Mouse (Mus musculus) layer of hippocampus, adult 8-10 months (tissue): ENCODE data around the gene Alox12. TPM values are rescaled to one million over a fixed set of nuclear protein-coding genes. Genes with fewer than 3 reads are reported as not detected.

Experiments
- DNase-seq, 2 experiments: peaks; one replicate each; pipeline ENCODE4 v3.0.0; 2022; ENCODE audit warnings: low spot score in 2 of 2
- total RNA-seq, 4 experiments: library from RNA; stranded (reverse); gene quantifications; 2 replicates each; pipeline ENCODE4 v1.2.4; 2022

Gene Alox12
- total RNA-seq, 4 experiments from 2014 or later = 0.17 to 0.41 (median 0.37) TPM

DNA sequence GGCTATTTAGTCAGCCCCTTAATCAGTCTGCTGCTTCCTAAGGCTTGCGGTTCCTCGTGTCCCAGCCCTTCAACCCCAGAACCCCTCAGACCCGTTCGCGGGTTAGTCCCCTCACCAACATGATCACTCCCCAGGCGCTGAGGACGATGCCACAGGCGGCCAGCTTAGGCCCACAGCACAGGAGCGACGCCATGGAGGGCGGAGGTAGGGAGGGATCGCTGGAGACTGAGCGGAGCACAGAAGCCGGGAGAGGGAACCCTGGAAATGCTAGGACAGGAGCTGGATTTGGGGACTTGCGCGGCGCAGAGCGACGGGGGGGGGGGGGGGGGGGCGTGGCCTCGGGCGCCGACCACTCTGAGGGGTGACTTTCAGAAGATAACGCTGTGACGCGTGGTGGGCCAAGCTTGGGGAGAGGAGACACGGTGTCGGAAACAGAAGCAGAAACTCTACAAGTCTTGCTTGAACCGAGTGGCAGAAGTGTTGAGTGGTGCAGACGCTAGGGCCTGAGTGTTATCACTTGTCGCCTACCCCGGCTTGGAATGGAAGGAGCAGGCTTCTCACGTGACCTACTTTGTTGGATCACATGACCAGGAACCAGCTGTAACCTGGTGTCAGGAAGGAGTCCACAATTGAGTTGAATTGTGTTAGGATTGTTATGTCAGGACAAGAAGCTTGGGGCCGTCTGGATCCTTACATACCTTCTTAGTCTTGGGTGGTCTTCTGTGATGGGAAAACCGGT is 15.4 kb downstream of the Alox12 start, which contains the start of the genes Gm21988 and Rnasek:
Gene Gm21988 (minus strand): TSS at position 290 of the 739 bp plus-strand sequence.
Gene Rnasek (minus strand): TSS at position 302 of the 739 bp plus-strand sequence.
- peak; percentile 84 to 86 for DNase-seq

DNA sequence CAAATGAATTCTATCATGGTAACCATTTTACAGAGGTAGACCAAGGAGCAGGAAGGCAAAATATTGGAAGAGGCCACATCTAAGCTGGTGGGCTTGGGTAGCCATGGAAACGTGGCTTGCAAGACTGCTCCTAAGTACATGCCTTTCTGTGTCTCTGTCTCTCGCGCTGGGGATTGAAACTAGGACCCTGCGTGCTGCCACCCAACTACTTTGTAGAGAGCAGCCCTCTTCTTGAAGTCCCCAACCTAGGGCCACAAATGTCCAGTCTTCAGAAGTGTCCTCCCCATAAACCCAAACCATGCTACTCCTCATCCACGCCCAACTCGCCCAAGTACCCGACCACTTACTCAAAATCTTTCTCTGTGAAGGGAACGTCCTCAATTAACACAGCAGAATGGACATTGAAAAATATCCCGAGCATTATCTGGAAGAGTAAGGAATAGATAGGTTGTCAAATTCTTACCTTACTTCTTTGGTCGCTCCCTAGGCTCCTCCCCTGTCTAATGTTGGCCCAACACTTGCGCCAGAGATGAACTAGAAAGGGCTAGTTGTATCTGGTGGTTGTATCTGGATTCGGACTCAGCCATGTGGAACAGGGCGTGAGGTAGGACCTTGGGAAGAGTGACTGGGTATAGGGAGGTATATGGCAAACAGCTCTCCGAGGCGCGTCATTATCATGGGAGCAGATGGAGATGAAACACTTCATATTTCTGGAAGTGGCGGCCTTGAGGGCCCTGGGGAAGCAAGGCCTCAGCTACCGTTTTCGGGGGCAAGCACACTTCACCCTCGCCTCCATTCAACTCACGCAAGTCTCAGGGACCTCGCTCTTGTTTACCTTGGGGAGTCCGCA is 16.3 kb downstream of the Alox12 start:
- peak in 1 of 2 experiments; percentile 15 for DNase-seq

DNA sequence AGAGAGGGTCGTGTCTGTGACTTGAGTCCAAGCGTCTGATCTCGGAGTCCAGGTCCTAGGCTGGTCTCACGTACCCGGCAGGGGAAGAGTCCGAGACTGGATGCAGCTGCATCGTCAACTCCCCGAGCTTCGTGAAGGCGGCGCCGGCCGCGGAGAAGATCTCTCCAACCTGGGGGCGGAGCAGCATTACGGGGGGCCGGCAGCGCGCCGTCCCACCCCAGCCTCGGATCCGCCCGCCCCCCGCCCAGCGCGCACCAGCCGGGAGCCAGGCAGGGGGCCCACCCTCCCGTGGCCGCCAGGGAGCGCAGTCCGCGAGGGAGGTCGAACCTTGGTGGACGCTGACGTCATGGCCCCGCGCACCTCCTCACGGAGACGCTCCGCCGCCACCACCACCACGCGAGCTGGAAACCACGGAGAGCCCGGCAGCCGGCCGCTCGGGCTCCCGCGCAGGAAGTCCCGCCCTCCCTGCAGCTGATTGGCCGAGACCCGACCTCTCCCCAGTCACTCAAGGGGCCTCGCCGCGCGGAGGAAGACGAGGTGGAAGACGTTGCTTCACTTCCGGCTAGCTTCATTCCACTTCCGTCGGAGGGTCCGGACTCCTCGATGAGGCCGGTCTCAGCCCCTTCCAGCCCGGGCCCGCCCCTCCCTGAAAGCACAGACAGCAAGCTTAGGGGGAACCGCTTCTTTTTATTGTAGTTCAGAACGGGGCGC is 17.5 kb downstream of the Alox12 start, which contains the start of gene 0610010K14Rik:
Gene 0610010K14Rik (minus strand): TSS at position 458 of the 711 bp plus-strand sequence.
- DNase-seq = peak; percentile 96 to 97

DNA sequence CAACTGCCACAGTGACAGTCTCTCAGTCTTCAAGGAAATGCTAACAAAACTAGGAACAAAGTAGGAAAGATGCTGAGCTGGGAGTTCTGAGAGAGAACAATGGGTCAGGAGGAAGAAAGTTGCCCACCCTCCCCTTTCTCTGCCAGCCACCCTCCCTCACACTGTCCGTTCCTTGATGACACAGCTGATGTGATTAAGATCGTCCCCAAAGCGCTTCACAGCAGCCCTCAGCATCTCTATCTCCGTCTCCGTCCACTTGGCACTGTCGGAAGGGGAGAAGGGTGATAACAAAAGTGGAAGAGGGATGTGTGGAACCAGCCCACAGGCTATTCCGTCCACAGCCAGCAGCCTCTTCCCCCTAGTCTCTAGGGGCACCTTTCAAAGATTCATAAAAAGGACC is 18.4 kb downstream of the Alox12 start:
- DNase-seq = peak in 1 of 2 experiments; percentile 8

DNA sequence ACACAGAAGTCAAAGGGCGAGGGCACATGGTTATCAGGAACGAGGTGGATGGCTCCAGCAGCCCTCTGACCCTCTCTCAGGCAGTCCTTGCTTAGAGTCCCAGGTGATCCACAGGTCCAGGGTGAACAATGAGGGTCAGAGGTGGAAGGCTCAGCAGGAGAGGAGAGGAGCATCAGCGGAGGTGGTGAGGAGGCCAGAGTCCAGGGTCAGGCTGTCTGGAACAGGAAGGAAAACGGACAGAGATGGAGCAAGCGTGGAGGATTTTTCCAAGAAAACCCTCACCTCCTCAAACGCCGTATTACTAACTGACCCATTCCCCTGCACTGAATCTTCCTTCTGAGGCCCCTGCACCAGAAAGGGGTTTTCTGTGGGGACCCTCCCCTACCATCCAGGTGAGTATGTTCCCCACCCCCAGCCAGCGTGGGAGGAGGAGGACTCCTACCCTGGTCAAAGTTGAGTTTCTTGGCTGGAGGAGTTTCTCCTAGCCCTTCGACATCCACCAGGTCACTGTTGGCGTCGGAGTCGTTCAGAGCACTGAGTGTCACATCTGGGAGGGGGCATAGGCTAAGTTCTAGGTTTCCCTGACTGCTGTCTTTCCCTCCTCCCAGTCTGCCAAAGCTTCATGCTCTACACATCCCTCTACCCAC is 19.8 kb downstream of the Alox12 start:
- peak in 1 of 2 experiments; percentile 13 for DNase-seq

DNA sequence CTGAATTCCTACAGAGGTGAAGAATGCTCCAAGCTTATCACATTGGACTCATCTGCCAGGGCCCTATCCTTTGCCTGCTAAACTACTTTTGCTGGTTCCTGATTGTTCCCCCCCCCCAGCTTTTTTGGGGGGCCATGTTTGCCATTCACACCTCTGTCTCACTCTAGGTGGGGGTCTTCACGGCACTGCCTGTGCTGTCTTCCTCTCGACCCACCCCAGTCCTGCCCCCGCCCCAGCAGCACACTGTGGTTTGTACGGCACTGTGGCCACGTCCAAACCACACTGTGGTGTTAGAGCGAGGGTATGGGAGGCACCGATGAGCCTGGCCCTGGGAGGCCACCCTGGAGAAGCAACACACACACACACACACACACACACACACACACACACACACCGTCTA is 20.7 kb downstream of the Alox12 start:
- no peak for DNase-seq

DNA sequence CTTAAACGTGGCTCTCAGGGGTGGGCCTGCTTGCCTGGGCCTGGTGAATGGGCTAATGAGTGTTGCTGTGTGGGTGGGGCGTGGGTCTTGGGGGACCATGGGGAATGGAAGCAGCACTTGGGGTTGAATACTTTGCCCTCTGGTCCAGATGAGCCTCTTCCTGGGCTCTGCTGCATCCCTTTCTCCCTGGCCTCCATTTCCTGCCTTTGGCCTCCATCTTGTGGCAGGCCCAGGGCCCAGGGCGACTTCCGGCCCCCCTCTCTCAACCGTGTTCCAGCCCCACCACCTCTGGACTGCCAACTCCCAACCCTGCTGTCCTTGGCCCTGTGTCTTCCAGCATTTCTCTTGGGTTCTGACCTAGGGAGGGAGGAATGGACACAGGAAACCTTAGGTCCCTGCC is 21.1 kb downstream of the Alox12 start:
- DNase-seq = no peak

DNA sequence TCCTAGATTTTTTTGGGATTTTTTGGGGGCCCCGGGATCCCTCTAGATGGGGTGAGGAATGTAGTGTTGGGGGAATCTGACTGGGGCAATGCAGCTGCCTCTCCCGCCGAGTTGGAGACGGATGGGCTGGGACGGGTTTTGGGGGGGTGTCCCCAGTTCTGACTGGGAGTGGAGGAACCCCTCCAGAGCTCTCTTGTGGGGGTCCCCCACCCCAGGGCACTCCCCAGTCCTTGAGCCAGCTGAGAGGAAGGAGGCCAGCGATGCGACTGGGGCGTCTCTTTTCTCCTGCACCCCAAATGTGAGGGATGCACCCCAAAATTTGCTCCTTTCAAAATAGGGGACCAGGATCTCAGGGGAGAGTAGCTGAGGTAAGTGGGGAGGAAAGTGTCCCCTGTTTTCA is 22.1 kb downstream of the Alox12 start:
- no peak for DNase-seq

DNA sequence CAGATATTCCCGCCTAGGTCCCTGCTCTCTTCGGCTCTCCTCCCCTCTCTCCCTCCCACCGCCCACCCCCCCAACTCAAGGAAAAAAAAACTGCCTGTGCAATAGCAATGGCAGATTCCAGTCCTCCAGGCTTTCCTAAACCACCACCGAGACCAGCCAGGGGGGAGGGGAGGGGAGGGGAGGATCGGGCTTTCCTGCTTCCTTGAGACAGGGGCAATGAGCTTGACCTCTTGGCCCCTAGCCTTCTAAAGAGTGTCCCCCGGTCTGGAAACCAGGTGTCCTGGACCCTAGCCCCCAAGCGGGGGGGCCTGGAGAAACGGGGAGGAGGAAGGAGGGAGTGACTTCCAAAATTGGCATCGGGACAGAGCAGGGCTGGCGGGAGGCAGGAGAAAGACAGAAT is 22.6 kb downstream of the Alox12 start:
- no peak for DNase-seq

DNA sequence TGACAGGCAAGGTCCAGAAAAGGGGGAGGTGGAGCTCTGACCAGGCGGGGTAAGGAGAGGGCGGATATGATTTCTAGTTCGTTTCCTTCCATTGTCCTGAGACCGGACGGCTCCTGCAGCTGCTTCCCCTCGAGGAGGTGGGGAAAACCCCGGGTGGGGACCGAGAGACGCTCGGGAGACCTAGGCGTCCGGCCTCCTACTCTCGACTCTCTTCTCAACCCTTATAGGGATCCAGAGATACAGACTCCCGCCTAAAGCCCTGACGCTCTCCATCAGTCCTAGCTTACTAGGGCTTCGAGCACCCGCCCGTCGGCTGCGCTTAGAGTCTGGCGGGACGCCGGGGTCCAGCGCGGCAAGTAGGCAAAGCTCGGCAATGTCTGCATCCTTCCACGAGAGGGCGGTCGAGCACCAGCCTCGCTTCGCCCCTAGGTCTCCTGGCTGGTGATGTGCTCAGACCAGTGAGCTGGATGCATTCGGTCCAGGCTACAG is 24.9 kb downstream of the Alox12 start:
- peak in 1 of 2 experiments; percentile 74 for DNase-seq

DNA sequence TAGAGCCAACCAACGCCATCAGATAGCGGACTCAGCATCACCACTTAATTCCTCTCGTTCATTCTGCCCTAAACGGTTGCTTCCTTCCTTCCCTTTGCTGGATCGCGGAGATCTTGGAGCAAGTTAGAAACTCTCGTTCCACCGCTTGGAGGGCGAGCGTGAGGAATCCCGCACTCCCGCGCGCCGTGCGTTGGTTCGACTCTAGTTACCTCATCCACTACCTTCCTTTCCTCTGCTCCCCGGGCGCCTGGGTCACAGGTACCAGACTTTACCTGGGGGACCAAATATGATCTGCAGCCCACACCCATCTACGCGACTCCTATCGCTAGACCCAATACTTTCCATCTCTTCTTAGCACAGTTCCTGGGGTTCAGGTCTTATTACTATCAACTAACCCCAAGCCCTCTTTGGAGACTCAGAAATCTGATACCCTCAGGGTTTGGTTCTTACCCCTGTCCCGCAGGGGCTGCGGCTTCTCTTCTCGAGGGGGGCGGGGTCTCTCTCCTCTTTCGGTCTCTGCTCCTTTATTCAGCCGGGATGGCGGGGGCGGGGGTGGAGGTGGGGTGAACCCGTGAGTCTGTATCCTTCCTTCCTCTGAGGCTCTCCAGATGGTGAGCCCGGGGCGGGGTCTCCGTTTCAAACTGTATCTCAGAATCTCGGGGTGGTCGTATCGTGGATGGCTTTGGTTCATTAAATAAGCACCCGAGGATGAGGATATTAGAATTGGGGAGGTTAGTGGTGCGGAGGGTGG is 25.7 kb downstream of the Alox12 start, which contains the start of gene Bcl6b:
Gene Bcl6b (minus strand): TSS at position 539 of the 751 bp plus-strand sequence.
- no peak for DNase-seq

DNA sequence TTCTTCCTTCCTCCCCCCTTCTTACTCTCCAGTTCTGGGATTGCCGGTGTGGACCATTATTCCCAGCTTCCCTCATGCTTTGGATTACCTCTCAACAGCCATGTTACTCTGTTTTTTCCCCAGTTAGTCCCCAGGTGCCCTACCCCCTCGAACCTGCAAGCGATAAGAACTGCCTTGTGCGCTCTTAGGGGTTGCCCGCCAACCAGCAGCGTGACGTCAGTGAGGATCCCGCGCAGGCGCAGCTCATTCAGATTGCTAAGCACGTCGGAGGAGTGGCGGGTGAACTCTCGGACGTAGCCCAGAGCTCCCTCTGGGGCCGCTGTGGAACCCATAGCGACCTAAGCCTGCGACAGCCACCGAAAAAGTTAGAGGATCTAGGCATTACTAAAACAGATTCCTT is 26.3 kb downstream of the Alox12 start:
- peak in 1 of 2 experiments; percentile 60 for DNase-seq

DNA sequence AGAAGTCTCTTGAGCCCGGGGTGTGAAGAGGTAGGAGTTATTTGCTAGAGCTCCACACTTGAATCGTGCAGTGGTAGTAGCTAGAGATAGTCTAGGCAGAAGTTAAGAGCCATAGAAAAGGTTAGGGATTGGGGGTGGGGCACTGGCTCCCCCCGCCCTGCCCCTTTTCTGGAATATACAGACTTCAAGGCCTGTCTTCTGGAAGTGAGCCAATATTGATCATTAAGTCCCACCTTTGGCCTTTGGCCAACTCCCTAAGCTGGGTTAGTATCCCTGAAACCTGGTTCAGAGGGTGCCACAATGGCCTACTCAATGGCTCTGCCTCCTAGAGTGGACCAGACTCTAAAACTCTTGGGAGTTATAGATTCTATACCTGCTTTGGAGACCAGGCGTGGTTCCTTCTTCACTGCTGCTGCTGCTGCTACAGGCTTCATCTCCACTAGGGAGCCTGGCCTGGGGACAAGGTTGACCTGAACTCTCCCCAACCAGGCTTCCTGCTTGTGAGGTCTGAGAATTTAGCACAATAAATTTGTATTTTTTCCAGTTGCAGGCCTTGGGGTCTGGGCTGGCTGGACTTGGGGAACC is 27.4 kb downstream of the Alox12 start:
- no peak for DNase-seq

DNA sequence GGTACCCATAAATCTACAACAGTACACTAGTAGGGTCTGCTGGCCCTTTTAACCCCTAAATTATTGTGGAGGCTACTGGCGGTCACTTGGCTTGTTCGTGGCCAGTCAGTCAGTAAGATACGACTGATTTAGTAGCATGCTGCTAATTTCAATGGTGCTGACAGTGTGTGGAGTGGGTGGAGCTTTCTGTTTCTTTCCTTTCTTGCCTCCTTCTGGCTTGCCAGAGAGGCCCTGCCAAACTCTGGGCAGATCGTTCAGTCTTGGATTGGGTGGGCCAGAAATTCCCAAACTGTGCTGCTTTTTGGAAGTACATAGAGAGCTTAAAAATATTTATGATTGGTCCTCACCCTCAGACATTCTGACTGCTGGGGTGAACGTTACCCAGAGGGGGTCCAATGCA is 28.0 kb downstream of the Alox12 start:
- DNase-seq = peak in 1 of 2 experiments; percentile 24

DNA sequence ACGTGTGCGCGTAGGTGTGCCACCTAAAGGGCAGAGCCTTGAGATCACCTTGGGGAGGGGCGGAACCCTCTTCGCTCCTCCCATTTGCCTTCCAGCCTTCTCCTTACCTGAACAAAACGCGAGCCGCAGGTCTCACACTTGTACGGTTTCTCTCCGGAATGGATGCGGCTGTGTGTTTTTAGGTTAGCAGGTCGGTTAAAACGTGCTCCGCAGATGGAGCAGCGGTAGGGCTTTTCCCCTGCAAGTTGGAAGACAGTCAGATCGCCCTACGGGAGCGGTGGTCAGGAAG is 28.6 kb downstream of the Alox12 start:
- no peak for DNase-seq

DNA sequence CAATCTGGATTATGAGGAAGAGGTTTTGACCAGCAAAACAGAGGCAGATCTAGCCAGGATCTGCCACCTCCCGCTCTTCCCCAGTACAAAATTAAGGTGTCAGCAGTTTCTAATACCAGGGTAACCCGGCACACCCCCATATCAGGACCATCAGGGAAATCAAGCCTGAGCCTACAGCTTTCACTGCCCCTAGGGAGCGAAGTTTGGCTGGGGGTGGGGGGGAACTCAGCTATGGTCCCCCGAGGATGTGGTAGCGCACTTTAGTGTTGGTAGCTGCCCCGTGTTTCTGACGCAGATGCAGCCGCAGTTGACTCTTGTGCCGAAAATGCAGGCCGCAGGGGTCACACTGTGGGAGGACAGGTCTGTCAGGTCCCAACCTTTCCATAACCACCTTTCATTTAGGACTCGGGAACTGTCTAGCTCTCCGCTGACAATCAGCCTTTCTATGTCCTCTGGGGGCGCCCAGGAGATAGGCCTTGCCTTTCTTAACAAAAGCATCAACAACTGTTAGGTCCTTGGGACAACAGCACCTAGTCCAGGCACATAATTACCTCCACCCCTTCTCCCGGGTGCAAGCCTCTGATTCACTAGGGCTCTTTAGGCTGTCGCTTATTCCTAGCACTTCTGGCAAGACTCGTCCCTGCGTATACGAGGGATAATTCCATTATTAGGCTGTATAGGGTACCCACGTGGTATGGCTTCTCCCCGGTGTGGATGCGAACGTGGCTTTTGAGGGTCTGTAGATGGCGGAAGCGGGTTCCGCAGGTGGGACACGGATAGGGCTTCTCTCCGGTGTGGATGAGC is 29.2 kb downstream of the Alox12 start:
- DNase-seq = no peak

DNA sequence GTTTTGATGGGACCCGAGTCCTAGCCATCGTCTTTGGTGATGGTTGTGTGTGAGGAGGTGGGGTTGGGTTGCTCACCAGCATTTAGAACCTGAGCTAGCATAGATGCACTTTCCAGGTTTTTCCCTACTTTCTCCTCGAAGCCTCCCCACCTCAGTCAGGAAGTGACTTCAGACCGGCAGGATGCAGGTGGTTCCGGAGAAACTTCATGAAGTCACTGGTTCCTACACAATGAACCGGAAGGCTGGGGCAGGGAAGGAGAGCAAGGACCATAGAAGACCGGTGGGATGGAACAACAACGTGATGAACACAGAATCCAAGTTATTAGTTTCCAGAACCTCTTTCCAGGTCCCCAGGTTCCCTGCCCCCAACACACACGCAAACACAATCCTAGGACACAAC is 31.4 kb downstream of the Alox12 start:
- peak in 1 of 2 experiments; percentile 5 for DNase-seq

DNA sequence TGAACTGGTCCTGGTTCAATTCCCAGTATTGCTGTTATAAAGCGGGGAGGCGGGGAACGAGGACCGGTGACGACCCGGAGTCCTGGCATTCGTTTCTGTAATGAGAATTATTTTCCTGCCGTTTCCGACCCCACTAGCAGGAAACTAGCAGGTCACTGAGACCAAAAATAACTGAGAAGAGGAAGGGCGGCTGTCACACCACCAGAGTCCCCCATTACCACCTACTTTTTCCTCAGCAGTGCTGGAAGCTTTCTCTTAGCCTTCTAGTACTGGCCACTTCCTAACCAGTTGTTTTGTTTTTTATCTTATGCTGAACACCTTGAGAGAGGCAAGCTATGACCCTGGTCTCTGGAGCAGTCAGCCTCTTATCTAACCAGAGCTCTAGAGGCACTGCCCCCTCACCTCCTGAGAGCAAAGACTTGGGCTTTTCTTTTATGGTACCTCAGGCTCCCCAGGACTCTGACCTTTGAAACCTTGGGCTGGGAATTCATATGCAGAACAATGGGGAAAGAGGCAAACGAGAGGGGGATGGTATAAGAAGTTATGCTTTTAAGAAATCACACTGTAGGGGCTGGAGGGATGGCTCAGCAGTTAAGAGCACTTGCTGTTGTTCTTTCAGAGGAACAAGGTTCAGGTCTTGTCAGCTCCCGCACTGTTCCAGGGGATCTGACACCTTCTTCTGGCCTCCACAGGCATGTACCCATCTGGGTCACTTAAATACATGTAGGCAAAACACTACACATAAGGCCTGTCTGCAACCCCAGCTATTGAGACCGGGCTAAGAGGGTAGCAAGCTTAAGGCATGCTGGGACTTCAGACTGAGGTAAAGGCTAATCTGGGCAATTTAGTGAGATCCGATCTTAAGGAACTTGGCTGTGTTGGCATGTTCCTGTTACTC is 33.3 kb downstream of the Alox12 start:
- peak in 1 of 2 experiments; percentile 8 for DNase-seq
